Mouse (Mus musculus) induced T-regulatory cell, adult 2 months (primary cell): ENCODE results near the gene Klhdc10.

Experiments
- DNase-seq: peaks from one replicate; pipeline ENCODE4 v3.0.0-alpha.2; 2012; ENCODE audit warnings: low read depth

Klhdc10 gene

GRCm38 (mm10) chr6:30402091-30402491, 423 bp downstream of the Klhdc10 start:
- no peak for DNase-seq

GRCm38 (mm10) chr6:30403465-30403864, 1.8 kb downstream of the Klhdc10 start:
- peak; percentile 87 for DNase-seq

DNA sequence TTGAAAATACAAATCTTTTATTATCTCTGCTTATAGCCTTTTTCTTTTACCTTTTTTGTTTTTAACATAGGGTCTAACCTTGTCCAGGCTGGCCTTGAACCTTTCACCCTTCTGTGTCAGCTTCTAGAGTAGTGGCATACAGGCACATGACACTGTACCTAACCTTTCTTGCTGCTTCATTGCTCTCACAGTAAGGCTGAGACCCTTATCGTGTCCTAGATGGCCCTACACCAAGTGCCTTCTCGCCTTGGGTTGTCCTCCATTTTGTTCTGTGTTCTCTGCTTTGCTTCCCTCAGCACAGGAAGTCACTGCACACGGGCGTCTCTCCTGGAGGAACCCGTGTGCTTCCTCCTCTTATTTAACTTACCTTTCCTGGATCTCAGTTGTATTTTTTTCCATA, 3.0 kb downstream of the Klhdc10 start:
- DNase-seq: no peak

DNA sequence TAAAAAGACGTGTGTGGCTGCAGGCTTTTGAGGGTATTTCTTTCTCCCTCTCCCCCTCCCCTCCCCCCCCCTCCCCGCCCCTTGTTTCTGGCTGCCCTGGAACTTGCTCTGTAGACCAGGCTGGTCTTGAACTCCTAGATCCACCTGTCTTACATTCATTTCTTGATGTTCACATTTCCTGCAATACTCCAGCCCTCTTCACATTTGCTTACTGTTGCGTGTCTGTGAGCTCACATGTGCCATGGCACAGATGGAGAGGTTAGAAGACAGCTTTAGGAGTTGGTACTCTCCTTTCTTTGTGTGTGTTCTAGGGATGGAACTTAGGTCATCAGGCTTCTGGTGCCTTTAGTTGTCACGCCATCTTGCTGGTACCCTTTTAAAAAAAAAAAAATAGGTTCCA, 6.6 kb downstream of the Klhdc10 start:
- DNase-seq: no peak

- DNase-seq: no peak
Measured at GRCm38 (mm10) chr6:30409399-30410093, 7.9 kb downstream of the Klhdc10 start.

DNA sequence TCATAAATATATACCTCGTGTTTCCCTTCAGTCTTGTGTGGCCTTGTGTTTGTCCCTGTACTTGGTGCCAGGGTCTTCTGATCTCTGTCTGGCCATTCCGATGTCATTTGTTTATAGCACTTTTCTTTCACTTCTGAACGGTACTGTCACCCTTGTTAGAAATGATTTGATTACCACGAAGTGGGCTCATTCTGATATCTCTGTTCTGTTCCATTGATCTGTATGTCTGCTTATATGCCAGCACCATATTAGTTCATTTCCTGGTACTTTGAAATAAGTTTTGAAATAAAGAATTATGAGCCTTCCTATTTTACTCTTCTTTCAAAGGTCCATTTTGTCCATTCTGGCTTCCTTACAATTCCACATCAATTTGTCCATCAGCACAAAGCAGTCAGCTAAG, 9.6 kb downstream of the Klhdc10 start:
- no peak for DNase-seq

- DNase-seq: no peak
Measured at GRCm38 (mm10) chr6:30416126-30416525, 14.5 kb downstream of the Klhdc10 start.

- no peak for DNase-seq
Measured at GRCm38 (mm10) chr6:30416801-30417200, 15.1 kb downstream of the Klhdc10 start.

DNA sequence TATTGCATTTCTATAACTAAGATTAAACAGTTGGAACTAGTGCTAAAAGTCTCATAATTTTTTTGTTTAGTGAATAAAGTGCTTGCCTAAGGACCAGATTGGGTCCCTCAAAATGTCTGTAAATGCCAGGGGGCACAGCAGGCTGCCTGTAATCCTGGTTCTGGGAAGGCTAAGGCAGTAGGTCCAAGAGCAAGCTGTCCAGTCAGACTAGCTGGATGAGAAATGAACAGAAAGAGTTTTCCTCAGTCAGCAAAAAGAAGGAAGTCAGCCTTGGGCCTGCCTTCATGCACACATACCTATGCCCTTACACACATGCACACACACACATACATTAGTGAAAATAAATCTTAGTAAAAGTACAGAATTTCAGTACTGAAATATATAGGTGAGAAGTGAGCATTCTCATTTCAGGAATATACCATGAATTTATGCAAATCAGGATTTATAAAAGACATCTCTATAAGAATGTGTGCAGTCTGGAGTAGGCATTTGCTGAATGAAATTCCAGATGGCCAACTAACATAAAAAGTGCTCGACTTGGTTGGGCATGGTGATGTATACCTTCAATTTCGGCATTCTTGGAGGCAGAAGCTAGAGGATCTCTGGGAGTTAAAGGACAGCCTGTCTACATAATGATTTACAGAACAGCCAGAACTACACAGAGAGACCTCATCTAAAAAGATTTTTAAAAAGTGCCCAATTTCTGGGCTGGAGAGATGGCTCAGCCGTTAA, 31.0 kb downstream of the Klhdc10 start:
- DNase-seq: no peak

DNA sequence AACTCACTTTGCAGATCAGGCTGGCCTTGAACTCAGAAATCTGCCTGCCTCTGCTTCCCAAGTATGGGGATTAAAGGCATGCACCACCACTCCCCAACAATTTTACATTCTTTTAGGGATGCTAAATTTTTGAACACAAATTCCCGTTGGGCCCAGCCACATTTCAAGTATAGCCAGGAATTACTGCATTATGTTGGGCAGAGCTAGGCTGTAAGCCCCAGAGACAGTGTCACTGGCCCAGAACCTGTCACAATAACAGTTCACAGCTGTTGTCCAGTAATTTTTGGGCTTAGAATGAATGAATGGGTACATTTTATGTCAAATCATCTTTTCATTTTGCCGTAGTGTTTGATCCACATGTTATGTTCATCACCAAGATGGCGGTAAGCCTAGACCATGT, 34.8 kb downstream of the Klhdc10 start:
- no peak for DNase-seq

DNA sequence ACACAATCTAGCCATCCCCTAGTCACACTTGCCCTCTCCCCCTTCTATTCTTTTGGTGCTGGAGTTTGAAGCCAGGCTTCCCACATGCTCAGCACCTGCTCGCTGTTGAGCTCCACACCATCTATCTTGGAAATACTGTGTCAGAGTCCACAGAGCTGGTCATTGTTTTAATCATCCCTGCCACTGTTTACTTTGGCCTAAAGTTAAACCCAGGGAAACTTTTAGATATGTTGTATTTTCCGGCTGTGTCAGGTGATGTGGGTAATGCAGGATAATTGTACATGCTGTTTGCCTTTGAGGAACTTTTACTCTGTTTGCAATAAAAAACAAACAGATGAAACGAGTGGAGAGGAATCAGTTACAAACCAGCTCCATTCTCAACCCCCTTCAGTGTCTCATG, 35.4 kb downstream of the Klhdc10 start:
- DNase-seq: no peak

DNA sequence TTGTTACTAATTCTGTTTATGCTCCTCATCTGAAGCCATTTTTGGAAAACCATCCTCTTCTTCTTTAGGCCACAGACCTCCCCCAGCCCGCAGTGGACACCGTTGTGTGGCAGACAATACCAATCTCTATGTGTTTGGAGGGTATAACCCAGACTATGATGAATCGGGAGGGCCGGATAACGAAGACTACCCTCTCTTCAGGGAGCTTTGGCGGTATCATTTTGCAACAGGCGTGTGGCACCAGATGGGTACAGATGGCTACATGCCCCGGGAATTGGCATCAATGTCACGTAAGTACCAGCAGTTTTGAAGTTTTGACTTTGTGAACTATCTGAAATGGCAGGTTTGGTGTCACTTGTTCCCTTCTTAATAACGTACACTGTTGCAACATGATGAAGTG, 37.9 kb downstream of the Klhdc10 start:
- DNase-seq: no peak

DNA sequence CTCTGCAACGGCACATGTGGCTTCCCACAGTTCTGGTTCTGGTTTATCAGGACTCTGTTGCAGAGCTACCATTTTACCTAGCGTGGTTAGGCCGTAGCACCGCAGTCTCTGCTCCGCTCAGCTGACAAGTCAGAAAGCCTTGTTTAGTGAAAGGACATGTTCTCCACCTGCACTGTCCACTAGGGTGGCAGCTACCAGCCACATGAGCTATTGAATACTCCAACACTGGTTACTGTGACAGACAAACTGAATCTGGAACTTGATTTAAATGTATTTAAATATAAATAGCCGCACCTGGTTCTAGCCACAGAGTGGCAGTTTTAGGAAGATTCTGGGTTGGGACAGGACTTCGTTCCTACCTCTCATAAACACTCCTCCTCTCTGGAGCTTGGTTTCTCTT, 55.3 kb downstream of the Klhdc10 start:
- no peak for DNase-seq

DNA sequence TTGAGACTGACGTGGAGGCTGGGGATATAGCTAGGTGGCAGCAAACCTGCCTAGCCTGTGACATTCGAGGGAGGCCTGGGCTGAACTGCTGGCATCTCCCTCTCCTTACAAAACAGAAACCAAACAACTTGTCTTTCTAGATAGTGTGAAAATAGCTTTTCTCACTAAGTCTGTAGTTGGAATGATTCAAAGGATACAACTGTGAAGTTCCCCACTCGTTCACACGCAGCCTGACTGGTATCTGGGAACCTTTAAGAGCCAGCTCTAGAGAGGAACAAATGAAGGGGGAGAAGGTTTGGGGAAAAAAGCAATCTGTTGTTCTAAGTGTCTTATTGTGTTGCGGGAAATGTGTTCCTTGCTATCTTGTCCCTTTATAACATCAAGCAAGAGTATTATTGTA, 57.0 kb downstream of the Klhdc10 start:
- peak; percentile 10 for DNase-seq

GRCm38 (mm10) chr6:30459056-30459747, 57.5 kb downstream of the Klhdc10 start:
- DNase-seq: no peak

DNA sequence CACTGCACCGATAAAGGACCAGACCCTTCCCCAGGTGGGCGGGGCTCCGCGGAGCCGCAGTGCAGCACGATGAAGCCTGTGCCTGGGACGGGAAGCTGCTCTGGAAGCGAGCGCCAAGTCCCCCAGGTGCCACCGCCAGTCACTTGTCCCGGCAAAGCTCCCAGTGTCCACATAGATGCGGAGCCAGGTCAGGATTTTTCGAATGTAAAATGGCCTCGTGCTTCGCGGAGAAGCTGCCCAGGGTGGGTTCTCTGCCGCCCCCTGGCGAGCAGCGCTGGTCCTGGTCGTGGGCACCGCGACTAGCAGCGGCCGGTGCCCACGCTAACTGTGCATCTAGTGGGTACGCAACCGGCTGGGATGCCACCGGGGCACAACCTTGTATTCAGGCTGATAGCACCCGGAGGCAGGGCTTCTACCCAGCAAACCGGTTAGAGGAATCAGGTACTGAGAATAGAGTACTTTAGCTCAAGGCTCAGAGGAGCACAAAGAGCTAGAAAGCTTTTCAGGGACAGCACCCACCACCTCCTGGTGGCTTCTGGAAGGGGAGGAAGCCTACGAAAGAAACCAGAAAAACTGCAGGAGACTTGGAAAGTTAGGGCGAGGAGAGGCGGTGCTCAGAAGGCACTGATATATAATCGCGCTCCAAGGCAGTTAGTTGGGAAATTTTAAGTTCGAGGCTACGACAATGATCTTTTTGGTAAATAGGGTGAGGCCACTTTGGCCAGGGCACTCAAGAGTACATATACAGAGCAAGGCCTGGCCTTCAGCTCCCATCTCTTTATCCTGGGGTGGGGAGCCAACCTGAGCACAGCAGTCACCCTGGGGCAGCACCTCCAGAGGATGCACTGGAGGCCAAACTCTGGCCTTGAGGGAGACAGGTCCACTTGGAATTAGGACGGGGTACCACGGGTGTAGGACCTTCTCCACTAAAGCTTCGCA, 58.4 kb downstream of the Klhdc10 start:
- DNase-seq: peak; percentile 85

DNA sequence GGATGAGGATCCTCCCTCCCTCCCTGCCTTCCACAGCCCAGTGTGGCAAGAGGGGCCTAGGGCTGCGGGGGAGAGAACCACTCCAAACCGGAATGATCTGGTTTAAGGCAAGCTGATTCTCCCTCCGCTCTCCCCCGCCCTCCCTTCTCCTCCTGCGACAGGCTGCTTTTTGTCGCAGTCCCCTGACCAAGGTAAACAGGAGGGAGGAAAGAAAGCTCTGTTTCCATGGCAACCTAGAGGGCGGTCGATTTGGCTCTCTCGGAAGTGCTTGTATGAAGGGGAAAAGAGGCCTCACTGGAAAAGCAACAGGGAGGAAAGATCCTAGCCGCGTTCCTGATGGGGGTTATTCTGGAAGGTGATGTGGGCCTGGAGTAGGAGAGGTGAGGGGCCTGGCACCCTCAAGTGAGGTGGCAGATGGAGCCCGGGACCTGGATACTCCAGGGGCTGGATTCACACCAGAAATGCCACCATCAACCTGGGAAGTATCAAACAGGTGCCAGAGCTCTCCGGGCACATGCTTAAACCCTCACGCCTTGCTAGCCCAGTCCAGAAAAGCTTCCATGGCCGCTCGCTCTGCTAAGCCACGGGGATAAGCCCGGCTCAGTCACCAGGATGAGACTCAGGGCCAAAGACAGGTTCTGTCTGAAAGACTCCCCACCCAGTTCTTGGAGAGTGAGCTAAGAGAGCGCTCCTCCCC, 59.2 kb downstream of the Klhdc10 start:
- DNase-seq: peak; percentile 34

DNA sequence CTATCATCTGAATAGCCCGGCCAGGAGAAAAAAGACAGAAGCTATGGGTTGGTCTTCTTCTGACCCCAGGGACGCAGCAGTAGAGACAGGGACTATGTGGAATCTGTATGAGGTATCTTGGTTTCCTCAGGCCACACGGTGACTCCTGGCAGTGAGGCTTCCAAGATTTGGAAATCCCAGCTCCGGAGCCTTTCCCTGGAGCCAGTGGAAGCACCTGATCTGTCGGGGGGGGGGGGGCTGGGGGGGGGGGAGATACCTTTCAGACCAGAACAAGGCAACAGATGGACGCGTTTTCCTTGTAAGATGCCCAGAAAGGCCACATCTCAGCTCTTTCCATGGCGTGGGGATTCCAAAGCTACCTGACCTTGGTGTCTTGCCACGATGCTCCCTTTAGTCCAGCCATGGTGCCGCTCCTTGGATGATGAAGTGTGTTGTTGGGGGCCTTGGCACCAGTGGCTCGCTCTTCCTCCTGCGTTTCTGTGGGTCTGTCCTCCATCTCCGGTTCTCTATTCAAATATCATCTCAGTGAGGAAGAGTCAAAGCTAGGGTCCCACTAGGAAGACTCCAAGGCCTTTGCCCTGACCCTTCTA, 60.2 kb downstream of the Klhdc10 start:
- DNase-seq: no peak

GRCm38 (mm10) chr6:30462822-30463221, 61.2 kb downstream of the Klhdc10 start:
- DNase-seq: no peak

- DNase-seq: no peak
Measured at GRCm38 (mm10) chr6:30465586-30465985, 63.9 kb downstream of the Klhdc10 start.

DNA sequence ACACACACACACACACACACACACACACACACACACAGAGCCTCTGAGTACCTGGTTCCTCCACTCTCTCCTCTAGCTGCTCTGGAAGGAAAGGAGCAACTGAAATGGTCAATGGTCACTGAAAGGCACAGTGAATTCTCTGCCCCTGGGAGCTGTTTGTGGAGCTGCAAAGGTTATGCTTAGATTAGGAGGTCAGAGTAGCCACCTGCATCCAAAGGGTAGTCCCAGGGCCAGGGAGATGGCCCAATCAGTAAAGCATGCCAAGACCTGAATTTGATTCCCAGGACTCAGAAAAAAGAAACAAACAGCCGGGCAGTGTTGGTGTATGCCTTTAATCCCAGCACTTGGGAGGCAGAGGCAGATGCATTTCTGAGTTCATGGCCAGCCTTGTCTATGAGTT, 66.4 kb downstream of the Klhdc10 start:
- no peak for DNase-seq
